Mouse (Mus musculus): ENCODE results near the gene Ntn1. TPM values are rescaled to one million over a fixed set of nuclear protein-coding genes. Genes with fewer than 3 reads are reported as not detected.

The Ntn1 gene
- total RNA-seq, 4 experiments from 2014 or later, result 7.9 to 10.1 (median 8.8) TPM

- no peak for DNase-seq (ENCODE audit: low spot score in 2 of 2)
Observed at GRCm38 (mm10) chr11:68215206-68215912, 185.3 kb downstream of the Ntn1 start.

GRCm38 (mm10) chr11:68214496-68215205 is 186.0 kb downstream of the Ntn1 start:
- no peak for DNase-seq (ENCODE audit: low spot score in 2 of 2)

DNA sequence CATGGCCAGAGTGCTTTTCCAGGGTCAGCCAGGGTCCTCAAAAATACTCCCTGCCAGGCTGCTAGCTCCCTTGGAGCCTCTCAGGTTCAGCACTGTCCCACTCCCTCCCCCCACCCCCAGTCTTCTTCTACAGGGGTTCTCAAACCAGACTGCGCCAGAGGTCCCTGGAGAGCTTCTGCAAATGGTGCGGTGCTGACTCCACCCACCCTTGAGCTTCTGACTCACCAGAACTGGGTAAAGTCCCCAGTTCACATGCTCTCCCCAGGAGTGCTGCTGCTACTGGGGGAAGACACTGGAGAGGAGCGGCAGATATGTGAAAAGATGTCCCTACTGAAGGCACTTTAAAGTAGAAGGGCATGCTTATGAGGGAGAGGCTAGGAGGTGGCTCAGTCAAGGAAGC is 186.7 kb downstream of the Ntn1 start:
- no peak for DNase-seq (ENCODE audit: low spot score in 2 of 2)

DNA sequence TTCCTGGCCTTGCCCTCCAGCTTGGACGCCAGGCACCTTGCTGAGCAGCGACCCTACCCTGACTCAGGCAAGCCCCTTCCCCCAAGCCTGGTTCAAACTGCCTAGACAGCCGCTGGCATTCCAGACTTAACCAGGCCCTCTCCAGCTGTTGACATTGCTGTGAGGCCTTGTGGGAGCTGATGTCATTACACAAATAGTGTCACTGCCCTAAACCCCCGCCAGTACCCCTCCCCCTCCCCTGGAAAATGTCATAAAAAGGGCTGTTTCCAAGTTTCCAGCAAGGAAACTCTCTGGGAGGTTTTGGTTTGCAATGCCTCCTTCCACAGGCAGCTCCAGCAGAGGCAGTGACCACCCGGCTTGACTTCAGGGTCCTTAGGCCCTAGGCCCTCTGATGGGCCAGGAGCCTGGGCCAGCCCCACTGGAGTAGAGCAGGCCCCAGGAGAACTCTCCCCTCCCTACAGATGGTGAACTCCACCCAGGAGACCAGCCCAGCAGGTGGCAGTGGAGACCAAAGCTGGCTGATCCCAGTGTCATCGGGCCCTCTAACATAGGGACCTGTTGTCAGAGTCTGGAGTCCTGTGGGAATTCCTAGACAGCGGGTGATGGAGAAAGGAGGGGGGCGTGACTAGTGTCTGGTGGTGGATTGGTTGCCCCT is 188.6 kb downstream of the Ntn1 start:
- no peak for DNase-seq (ENCODE audit: low spot score in 2 of 2)

GRCm38 (mm10) chr11:68210714-68211113 is 189.9 kb downstream of the Ntn1 start:
- DNase-seq (ENCODE audit: low spot score in 2 of 2), result no peak

DNA sequence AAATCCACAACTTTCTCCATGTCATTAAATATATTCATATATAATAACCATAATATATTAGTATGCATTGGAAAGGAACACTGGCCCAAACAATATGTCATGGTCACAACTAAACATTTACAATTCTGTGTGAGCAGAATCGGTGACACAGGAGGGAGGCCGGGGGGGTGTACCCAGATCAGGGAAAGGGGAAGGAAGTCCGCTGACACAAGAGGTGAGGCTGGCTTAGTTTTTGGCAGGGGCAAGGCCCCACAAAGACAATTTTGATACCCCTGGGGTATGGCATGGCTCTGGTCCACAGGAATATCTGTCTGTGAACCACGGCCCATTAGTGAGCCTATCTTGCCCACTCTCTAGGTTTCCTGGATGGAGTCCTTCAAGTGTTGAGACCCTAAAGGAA is 191.1 kb downstream of the Ntn1 start:
- DNase-seq (ENCODE audit: low spot score in 2 of 2), result no peak

DNA sequence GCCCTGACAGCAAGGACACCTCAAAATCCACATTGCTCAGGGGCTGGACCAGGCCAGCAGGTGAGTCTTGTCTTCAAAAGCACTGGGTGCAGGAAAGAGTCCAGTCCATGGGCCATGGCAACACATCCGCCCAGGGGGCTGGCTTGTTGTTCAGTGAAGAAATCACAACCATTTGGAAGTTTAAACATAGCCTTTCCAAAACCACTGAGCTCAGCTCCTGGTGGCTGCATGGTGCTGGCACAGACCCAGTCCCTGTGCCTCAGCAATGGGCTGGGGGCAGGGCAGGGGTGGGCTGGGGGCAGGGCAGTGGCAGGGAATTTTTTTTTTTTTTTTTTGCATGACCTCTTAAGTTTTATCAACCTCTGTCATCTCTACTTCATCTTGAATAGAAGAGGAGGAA is 192.0 kb downstream of the Ntn1 start:
- DNase-seq (ENCODE audit: low spot score in 2 of 2), result no peak

- DNase-seq (ENCODE audit: low spot score in 2 of 2), result no peak
Observed at GRCm38 (mm10) chr11:68208023-68208422, 192.6 kb downstream of the Ntn1 start.

GRCm38 (mm10) chr11:68205572-68206229 is 194.9 kb downstream of the Ntn1 start:
- DNase-seq (ENCODE audit: low spot score in 2 of 2), result peak in 1 of 2 experiments; percentile 39

DNA sequence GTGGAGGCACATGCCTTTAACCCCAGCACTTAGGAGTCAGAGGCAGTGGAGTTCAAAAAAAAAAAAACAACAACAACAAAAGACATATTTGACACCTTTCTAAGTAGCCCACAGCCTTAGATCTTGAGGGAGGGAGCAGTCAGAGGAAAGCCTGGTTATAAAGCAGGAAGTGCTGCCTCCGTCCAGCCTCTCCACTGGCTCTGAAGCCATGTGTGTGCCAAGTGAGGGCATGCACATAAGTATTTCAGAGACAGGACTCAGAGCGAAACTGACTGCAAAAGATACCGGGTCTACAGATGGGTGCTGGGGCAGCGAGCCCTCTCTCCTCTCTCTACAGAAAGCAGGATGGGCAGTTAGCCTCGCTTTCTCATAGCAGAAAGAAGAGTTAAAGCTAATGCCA is 196.2 kb downstream of the Ntn1 start:
- no peak for DNase-seq (ENCODE audit: low spot score in 2 of 2)

DNA sequence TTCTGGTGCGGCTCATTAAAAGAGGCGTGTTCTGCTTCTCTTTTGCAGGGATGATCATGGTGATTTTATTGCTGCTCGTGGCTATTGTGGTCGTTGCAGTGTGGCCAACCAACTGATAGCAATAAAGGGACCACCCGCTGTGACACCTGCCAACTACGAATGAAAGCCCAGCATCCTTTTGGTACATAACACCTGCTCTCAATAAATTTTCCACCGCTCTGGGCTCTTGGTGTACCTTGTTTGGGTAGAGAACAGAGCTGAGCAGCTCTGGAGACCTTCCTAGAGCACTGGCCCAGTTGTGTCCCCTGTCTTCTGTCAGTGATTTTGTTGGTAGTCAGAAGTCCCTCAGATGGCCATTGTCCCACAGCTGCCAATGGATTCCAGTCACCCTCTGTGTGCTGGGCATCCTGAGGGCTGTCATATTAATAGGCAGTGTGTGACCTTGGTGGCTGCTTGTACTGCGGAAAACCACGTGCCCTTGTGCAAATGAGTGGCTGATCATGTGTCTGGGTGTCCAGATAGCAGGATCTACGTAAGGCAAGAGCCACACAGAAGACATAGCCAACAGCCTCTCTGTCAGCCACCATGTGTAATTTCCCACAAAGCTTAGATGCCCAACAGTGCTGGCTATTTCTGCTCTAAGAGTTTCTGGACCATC is 196.8 kb downstream of the Ntn1 start:
- DNase-seq (ENCODE audit: low spot score in 2 of 2), result no peak

GRCm38 (mm10) chr11:68202561-68202960 is 198.1 kb downstream of the Ntn1 start:
- no peak for DNase-seq (ENCODE audit: low spot score in 2 of 2)

DNA sequence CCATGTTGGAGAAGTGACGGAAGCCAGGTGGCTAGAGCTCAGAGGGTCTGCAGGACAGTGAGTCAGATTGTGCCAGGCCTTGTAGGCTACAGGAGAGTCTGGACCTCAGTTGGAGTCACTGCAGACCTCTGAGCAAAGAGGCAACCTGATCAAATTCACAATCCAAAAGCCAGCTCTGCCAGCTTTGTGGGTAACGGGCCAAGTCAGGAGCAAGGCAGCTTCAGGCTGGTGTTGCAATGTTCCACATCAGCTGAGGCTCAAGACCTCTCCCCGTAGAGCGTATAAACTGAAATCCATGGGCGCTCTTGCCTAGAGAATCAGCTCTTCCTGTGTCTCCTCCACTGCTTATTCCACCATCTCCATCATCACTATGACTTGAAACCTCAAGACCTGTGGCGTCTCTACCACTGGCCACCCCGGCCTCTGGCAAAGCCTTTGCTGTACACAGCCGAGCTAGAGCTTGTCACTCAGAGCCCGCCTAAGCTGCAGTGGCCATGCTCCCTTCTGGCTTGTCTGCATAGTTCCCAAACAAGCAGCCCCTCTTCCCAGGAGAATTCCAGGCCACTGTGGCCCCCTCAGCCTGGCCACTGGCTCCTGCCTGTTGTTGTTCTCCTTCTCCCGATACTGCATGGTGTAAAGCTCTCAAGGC is 198.7 kb downstream of the Ntn1 start:
- DNase-seq (ENCODE audit: low spot score in 2 of 2), result no peak

DNA sequence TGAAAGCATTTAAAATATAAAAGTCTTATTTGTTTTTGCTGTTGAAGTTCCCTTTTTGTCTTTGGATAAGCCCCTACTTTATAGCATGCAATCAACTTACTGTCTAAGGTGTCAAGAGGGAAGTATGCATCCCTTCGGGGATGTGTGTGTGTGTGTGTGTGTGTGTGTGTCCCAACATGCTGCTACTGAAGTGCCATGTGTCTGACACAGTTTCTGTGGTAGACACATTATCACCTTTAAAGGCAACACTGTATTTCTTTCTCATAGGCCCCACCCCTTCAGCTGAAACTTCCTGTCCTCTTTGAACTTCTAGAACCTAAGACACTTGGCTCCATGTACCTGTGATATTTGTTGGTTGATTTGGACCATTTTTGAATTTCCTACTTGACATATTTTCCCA is 199.6 kb downstream of the Ntn1 start:
- DNase-seq (ENCODE audit: low spot score in 2 of 2), result no peak

- DNase-seq (ENCODE audit: low spot score in 2 of 2), result no peak
Observed at GRCm38 (mm10) chr11:68200500-68200899, 200.1 kb downstream of the Ntn1 start.

GRCm38 (mm10) chr11:68199801-68200423 is 200.7 kb downstream of the Ntn1 start:
- DNase-seq (ENCODE audit: low spot score in 2 of 2), result no peak

DNA sequence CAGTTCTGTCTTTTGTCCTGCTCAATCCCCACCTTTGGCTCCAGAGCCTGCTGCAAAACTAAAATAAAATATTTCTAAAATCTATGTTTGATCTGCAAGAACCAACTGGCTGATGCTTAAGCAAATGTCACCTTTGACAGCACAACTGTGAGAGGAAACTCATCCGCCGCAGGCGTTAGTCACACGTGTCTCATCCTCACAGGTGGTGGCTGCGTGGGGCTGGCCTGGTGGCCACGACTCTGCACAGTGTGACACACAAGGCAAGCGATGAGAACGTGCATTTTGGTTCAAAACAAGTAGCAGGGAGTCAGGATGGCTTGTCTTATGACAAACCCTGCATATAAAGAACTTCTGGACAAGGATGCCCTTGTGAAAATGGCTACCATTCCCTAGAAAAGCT is 201.5 kb downstream of the Ntn1 start:
- no peak for DNase-seq (ENCODE audit: low spot score in 2 of 2)

DNA sequence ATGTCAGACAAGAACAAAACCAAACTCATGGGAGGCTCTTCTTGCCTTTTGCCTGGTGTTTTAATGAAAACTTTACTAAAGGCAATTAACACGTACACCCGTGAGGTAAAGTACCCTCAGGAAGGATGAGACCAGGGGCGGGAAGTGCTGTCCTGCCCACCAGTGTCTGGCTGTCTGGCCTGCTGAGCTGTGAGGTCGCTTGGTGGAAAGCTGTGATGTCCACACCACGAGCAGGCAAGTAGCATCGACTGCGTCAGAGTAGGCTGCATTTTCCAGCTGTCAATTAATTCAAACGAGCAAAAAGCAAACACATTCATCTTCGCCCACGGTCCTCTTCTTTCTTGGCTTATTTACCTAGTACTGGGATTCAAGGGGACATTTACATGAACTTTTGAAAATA is 201.9 kb downstream of the Ntn1 start:
- DNase-seq (ENCODE audit: low spot score in 2 of 2), result no peak

- DNase-seq (ENCODE audit: low spot score in 2 of 2), result no peak
Observed at GRCm38 (mm10) chr11:68197471-68197870, 203.2 kb downstream of the Ntn1 start.

GRCm38 (mm10) chr11:68196566-68196965 is 204.1 kb downstream of the Ntn1 start:
- DNase-seq (ENCODE audit: low spot score in 2 of 2), result no peak
